Mouse (Mus musculus) G1E (cell line): ENCODE data around the gene Gm15262. TPM values are rescaled to one million over a fixed set of nuclear protein-coding genes. Genes with fewer than 3 reads are reported as not detected.
"Not testable (repeated sequence)": the region's sequence is repeated elsewhere in the genome, so short reads cannot be mapped to it uniquely, and the experiment has no call there.

Experiments
- ATAC-seq: 2 replicates; pipeline ENCODE4 v1.8.0; 2016; ENCODE audit warnings: mild to moderate bottlenecking; ENCODE audit not compliant: insufficient number of reproducible peaks, poor library complexity, low FRiP score, severe bottlenecking; ENCODE audit errors: extremely low read depth
- DNase-seq: peaks from one replicate; pipeline ENCODE4 v3.0.0; 2012; ENCODE audit warnings: low spot score
- H3K27me3 ChIP-seq: 2 replicates; pipeline ENCODE4 v1.6.1; 2012; ENCODE audit warnings: mild to moderate bottlenecking, low read length, inconsistent platforms; ENCODE audit not compliant: insufficient read depth
- H3K36me3 ChIP-seq: replicated peaks from 2 replicates; pipeline ENCODE3; 2012; ENCODE audit warnings: mild to moderate bottlenecking, inconsistent platforms
- H3K4me1 ChIP-seq: 2 replicates; pipeline ENCODE4 v1.6.1; 2012; ENCODE audit warnings: low read depth, low read length, inconsistent platforms, mixed read lengths; ENCODE audit not compliant: insufficient read depth
- H3K4me3 ChIP-seq: 2 replicates; pipeline ENCODE4 v1.5.1; 2012; ENCODE audit warnings: low read depth, mild to moderate bottlenecking, inconsistent platforms, low read length, moderate library complexity, mixed read lengths
- H3K9me3 ChIP-seq: replicated peaks from 2 replicates; pipeline ENCODE4 v1.6.1; 2012; ENCODE audit warnings: inconsistent platforms
- CTCF ChIP-seq: IDR thresholded peaks from 2 replicates; pipeline ENCODE4 v1.5.1; 2012; ENCODE audit warnings: low read depth, low read length, inconsistent platforms, mixed read lengths
- GATA1 ChIP-seq: IDR thresholded peaks from 2 replicates; pipeline ENCODE4 v1.6.1; 2012; ENCODE audit warnings: borderline replicate concordance, low read length, inconsistent platforms, mixed read lengths
- GATA2 ChIP-seq: IDR thresholded peaks from 2 replicates; pipeline ENCODE4 v1.6.1; 2012; ENCODE audit warnings: low read depth, low read length, inconsistent platforms, borderline replicate concordance
- POLR2AphosphoS5 ChIP-seq: IDR thresholded peaks from 2 replicates; pipeline ENCODE4 v1.6.1; 2012; ENCODE audit warnings: low read depth, low read length, inconsistent platforms; ENCODE audit not compliant: insufficient replicate concordance
- TAL1 ChIP-seq: conservative IDR thresholded peaks from 2 replicates; pipeline ENCODE4 v1.6.1; 2012; ENCODE audit warnings: low read depth, low read length, inconsistent platforms, mixed read lengths
- polyA plus RNA-seq: library from polyadenylated mRNA; stranded (reverse); fragments of >175 nt; gene quantifications from 2 replicates; pipeline ENCODE4 v1.2.3, GENCODE M21; 2012
- total RNA-seq, 2 experiments: library from RNA; stranded (forward) in 1 of 2; stranded (reverse) in 1 of 2; fragments of 200-1000 nt in 1 of 2; fragments of >200 nt in 1 of 2; fragmentation: Nextera tagmentation in 1 of 2; gene quantifications; 2 replicates each; pipeline ENCODE4 v1.2.3; 2014 to 2017

Gene Gm15262
- total RNA-seq (2014; fragmentation: Nextera tagmentation) (not detected in 2 replicates), total RNA-seq (2017) (0.06 TPM in 1 of 2 replicates, not detected in the other), polyA plus RNA-seq (not detected in 2 replicates)

DNA sequence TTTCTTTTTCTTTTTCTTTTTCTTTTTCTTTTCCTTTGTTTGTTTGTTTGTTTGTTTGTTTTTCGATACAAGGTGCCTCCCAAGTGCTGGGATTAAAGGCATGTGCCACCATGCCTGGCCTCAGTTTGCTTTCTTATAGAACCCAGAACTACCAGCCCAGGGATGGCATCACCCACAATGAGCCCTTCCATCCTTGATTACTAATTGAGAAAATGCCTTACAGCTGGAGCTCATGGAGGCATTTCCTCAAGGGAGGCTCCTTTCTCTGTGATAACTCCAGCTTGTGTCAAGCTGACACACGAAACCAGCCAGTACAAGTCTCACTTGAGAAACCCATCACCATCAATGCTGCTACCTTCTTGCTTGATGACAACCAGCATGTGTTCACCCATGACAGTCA lies at the start of gene Gm15262:
Gm15262 (plus strand) TSS at position 301 of the 400 bp plus-strand sequence.
- H3K9me3 ChIP-seq, ATAC-seq, H3K36me3 ChIP-seq, H3K4me1 ChIP-seq, H3K4me3 ChIP-seq, H3K27me3 ChIP-seq, DNase-seq: not testable (repeated sequence)

- H3K4me1 ChIP-seq, result no peaks in the 10 kb centered on the region
- H3K9me3 ChIP-seq, result no peaks in the 10 kb centered on the region
- DNase-seq (no peak), ATAC-seq (no peak)
- no peaks in the 10 kb centered on the region for H3K27me3 ChIP-seq
- no peaks in the 10 kb centered on the region for H3K36me3 ChIP-seq
- no peak for TF ChIP-seq GATA1
- TF ChIP-seq CTCF, result no peak
- no peak for TF ChIP-seq POLR2AphosphoS5
- TF ChIP-seq GATA2, result no peak
- TF ChIP-seq TAL1, result no peak
- no peak overlapping the region for H3K4me3 ChIP-seq
These were observed 20.9 kb downstream of the Gm15262 start for GRCm38 (mm10) chrX:161308131-161308530.

GRCm38 (mm10) chrX:161316443-161316842 lies 29.2 kb downstream of the Gm15262 start:
- DNase-seq (no peak), ATAC-seq (no peak)
- Histone ChIP-seq H3K4me3 (no peak overlapping the region), H3K27me3 (no peaks in the 10 kb centered on the region), H3K4me1 (no peaks in the 10 kb centered on the region), H3K9me3 (no peaks in the 10 kb centered on the region), H3K36me3 (no peaks in the 10 kb centered on the region)
- TF ChIP-seq GATA2 (no peak), CTCF (no peak), TAL1 (no peak), GATA1 (no peak), POLR2AphosphoS5 (no peak)

DNA sequence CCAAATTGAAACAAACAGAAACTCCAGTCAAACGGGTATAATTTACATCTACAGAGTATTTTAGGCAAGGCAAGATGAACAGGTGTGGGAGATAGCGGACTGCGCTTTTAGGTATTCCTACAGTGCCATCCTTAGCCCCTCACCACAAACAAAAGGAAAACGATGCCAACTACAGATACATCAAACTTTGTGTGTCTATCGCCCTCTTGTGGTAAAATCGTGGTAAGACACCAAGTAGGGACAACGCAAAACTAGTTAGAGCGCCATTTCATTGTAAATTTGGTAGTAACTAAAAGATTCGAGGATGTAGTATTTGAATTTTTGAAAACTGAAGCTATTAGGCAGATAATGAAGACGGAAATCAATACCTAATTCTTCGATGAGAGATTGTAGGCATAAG lies 83.7 kb downstream of the Gm15262 start:
- no peak for DNase-seq
- H3K4me3 ChIP-seq, result no peak overlapping the region
- no peaks in the 10 kb centered on the region for H3K27me3 ChIP-seq
- no peaks in the 10 kb centered on the region for H3K4me1 ChIP-seq
- H3K9me3 ChIP-seq, result no peaks in the 10 kb centered on the region
- no peak for ATAC-seq
- no peaks in the 10 kb centered on the region for H3K36me3 ChIP-seq
- TF ChIP-seq GATA1, result no peak
- TF ChIP-seq TAL1, result no peak
- no peak for TF ChIP-seq GATA2
- no peak for TF ChIP-seq POLR2AphosphoS5
- TF ChIP-seq CTCF, result no peak

- ATAC-seq, result no peak
- H3K9me3 ChIP-seq, result no peaks in the 10 kb centered on the region
- no peak for DNase-seq
- H3K36me3 ChIP-seq, result no peaks in the 10 kb centered on the region
- no peak overlapping the region for H3K4me3 ChIP-seq
- TF ChIP-seq GATA1 (no peak), GATA2 (no peak), TAL1 (no peak), POLR2AphosphoS5 (no peak), CTCF (no peak)
- no peaks in the 10 kb centered on the region for H3K4me1 ChIP-seq
- H3K27me3 ChIP-seq, result no peaks in the 10 kb centered on the region
These were observed 84.2 kb downstream of the Gm15262 start for GRCm38 (mm10) chrX:161371461-161371860.

- no peaks in the 10 kb centered on the region for H3K9me3 ChIP-seq
- ATAC-seq (no peak), DNase-seq (no peak)
- no peaks in the 10 kb centered on the region for H3K27me3 ChIP-seq
- H3K4me1 ChIP-seq, result no peaks in the 10 kb centered on the region
- TF ChIP-seq CTCF (no peak), TAL1 (no peak)
- no peak overlapping the region for H3K4me3 ChIP-seq
- H3K36me3 ChIP-seq, result no peaks in the 10 kb centered on the region
These were observed 88.3 kb downstream of the Gm15262 start for GRCm38 (mm10) chrX:161375568-161375967.

- ATAC-seq (no peak), DNase-seq (no peak)
- H3K4me3 ChIP-seq, result no peak overlapping the region
- H3K36me3 ChIP-seq, result no peaks in the 10 kb centered on the region
- no peaks in the 10 kb centered on the region for H3K9me3 ChIP-seq
- TF ChIP-seq CTCF (no peak), TAL1 (no peak), GATA1 (no peak), GATA2 (no peak), POLR2AphosphoS5 (no peak)
- no peaks in the 10 kb centered on the region for H3K27me3 ChIP-seq
- no peaks in the 10 kb centered on the region for H3K4me1 ChIP-seq
These were observed 98.5 kb downstream of the Gm15262 start for GRCm38 (mm10) chrX:161385791-161386190.
